Mouse (Mus musculus) leukemia stem cell, adult 10-12 weeks (primary cell): ENCODE results near the gene Zzef1. TPM values are rescaled to one million over a fixed set of nuclear protein-coding genes. Genes with fewer than 3 reads are reported as not detected.

Experiments
- polyA plus RNA-seq: library from polyadenylated mRNA; stranded (reverse); fragments of >175 nt; gene quantifications from 2 replicates; pipeline ENCODE4 v1.2.3, GENCODE M21; 2012; ENCODE audit warnings: low replicate concordance

The Zzef1 gene
- 12.6 and 13.5 TPM in 2 replicates for polyA plus RNA-seq

GRCm38 (mm10) chr11:72795455-72796295 lies at the start of gene Zzef1, which contains the start of gene Cyb5d2:
TSS of gene Zzef1 (plus strand) at chr11:72796226.
TSS of gene Cyb5d2 (minus strand) at chr11:72796142.

DNA sequence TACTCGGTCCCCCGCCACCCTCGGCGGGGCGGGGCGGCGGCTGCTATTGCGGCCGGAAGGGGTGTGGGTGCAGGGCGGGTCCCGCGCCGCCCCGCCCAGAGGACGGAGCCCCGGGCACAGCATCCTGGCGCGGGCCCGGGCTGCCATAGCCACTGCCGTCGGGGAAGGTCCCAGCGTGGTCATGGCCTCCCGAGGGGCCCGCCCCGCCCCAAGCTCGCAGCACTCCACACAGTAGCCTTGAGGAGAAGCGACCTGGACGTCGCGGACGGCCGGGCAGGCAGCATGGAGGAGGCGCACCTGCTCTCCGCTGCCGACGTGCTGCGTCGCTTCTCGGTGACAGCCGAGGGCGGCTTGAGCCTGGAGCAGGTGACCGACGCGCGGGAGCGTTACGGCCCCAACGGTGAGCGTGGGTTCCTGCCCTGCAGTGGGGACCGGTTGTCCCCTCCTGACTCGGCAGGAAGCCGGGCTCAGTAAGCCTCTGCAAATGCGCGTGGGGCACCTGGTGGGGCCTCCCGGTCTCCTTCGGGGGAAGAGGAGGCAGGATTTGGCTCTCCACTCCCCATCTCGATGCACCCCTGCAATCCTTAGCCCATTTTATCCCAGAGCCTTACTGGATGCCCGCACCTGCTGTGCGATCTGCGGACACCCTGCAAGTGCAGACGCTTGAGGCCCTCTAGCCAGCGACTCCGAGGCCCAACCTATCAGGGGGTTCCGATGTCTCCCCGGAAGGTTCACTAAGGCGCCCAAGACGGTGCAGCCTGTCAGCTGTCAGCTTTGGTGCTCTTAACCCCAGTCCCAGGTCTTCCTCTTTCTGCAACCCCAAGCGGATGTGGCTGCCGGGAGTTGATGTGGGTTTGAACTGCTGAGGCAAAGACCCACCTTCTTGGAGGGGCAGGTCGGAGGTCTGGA lies 165.3 kb downstream of the Zzef1 start, which contains the start of gene Atp2a3:
TSS of gene Atp2a3 (plus strand) at position 98 of the 909 bp plus-strand sequence.

Other genes starting within 250 kb of the Zzef1 start
- gene Spns3, start 245.7 kb upstream of the Zzef1 start, polyA plus RNA-seq, result 4.5 and 5.6 TPM in 2 replicates
- 41.4 and 43.4 TPM in 2 replicates for gene Ube2g1, start 188.9 kb upstream of the Zzef1 start, polyA plus RNA-seq
- 3.4 and 12.5 TPM in 2 replicates for gene Ankfy1, start 106.2 kb upstream of the Zzef1 start, polyA plus RNA-seq
- gene Cyb5d2, start 84 bp upstream of the Zzef1 start, polyA plus RNA-seq, result 0.16 and 1.4 TPM in 2 replicates
- gene Atp2a3, start 164.9 kb downstream of the Zzef1 start, polyA plus RNA-seq, result 22.3 and 33.1 TPM in 2 replicates
- gene P2rx1, start 202.9 kb downstream of the Zzef1 start, polyA plus RNA-seq, result 0.19 and 1.3 TPM in 2 replicates
- gene Camkk1, start 222.8 kb downstream of the Zzef1 start, polyA plus RNA-seq, result 0.76 and 1.8 TPM in 2 replicates